Mouse (Mus musculus): ENCODE data around the gene C1qtnf9.

GRCm38 (mm10) chr14:60736591-60737192, 31.2 kb upstream of the C1qtnf9 start:
- TF ChIP-seq CTCF (IDR thresholded peaks at IDR 0.05; ENCODE audit: borderline replicate concordance, control insufficient read depth, extremely low read depth, insufficient read depth, low read length, poor library complexity) (no peak), POLR2A (IDR thresholded peaks at IDR 0.05; ENCODE audit: control insufficient read depth, extremely low read depth, insufficient read depth, low read length, poor library complexity) (no peak)
